Mouse (Mus musculus) CD4-positive, CD25-positive, alpha-beta regulatory T cell (primary cell): ENCODE results near the gene Gm20821. TPM values are rescaled to one million over a fixed set of nuclear protein-coding genes. Genes with fewer than 3 reads are reported as not detected.

Experiments
- polyA plus RNA-seq: library from polyadenylated mRNA; unstranded; fragments of 100-300 nt; shearing (Covaris generic); gene quantifications from one replicate; pipeline ENCODE4 v1.2.1, GENCODE M21; 2017

Gene Gm20821
- polyA plus RNA-seq = not detected

GRCm38 (mm10) chrY:9781504-9781903 lies at the start of gene Gm20821:
Gene Gm20821, plus strand, starts transcription at chrY:9781804.

